Mouse (Mus musculus) kidney, postnatal 10 days (tissue): ENCODE measurements at regions not wholly inside any gene's neighbourhood (a gene's known extent, or its start where the extent isn't known, plus 50 kb on each side); places are given as distances from the start of the nearest gene placed in this dataset.
A peak's percentile ranks its signal among the peaks of the same experiment; 100 is the strongest.

Experiments used
- DNase-seq: peaks from one replicate; pipeline ENCODE4 v3.0.0; 2021; ENCODE audit warnings: mixed read lengths

DNA sequence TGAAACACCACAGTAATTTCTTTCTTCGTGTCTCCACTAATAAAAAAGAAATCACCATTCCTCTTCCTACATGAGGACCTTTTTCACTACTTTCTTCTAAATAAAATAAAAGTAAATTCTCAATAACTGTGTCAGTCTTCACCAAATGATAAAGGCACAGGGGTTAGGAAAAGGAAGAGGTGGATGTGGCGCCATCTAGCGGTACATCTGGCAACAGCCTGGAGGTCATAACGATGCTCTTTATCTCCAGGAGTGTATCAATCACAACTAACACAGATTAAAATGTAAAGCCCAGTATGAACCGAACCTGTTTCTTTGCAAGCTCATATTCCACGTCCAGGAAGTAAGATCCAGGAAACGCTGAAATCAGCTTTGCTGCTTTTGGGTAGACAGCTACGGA is 793.0 kb downstream of the Gm7489 start:
- DNase-seq: peak; percentile 35
